Mouse (Mus musculus) cerebellum, postnatal 14 days (tissue): ENCODE data around the gene March1.
"Not testable (repeated sequence)": the region's sequence is repeated elsewhere in the genome, so short reads cannot be mapped to it uniquely, and the experiment has no call there.

ENCODE experiments used
- DNase-seq, 2 experiments: peaks; one replicate each; pipeline ENCODE4 v3.0.0; 2021; ENCODE audit warnings: mixed read lengths in 2 of 2

The March1 gene

GRCm38 (mm10) chr8:66323045-66323807, 705.5 kb downstream of the March1 start:
- DNase-seq, result peak; percentile 11 to 28

GRCm38 (mm10) chr8:66326396-66326795, 708.7 kb downstream of the March1 start:
- no peak for DNase-seq

GRCm38 (mm10) chr8:66332206-66332605, 714.5 kb downstream of the March1 start:
- DNase-seq, result no peak

GRCm38 (mm10) chr8:66334265-66334664, 716.6 kb downstream of the March1 start:
- no peak for DNase-seq

GRCm38 (mm10) chr8:66339551-66339950, 721.9 kb downstream of the March1 start:
- DNase-seq, result no peak

- DNase-seq, result no peak
Measured at GRCm38 (mm10) chr8:66342928-66343327, 725.2 kb downstream of the March1 start.

- DNase-seq, result peak; percentile 26 to 36
Measured at GRCm38 (mm10) chr8:66362882-66363801, 745.4 kb downstream of the March1 start.

GRCm38 (mm10) chr8:66383694-66384373, 766.1 kb downstream of the March1 start:
- DNase-seq, result no peak

GRCm38 (mm10) chr8:66386008-66386407, 768.3 kb downstream of the March1 start:
- DNase-seq, result no peak

- no peak for DNase-seq
Measured at GRCm38 (mm10) chr8:66388693-66389092, 771.0 kb downstream of the March1 start.

- no peak for DNase-seq
Measured at GRCm38 (mm10) chr8:66391554-66391953, 773.9 kb downstream of the March1 start.

GRCm38 (mm10) chr8:66392900-66393299, 775.2 kb downstream of the March1 start:
- no peak for DNase-seq

GRCm38 (mm10) chr8:66394148-66394547, 776.4 kb downstream of the March1 start:
- no peak for DNase-seq

- DNase-seq, result no peak
Measured at GRCm38 (mm10) chr8:66397811-66398210, 780.1 kb downstream of the March1 start.

GRCm38 (mm10) chr8:66400050-66400449, 782.4 kb downstream of the March1 start:
- no peak for DNase-seq

GRCm38 (mm10) chr8:66404711-66405414, 787.2 kb downstream of the March1 start:
- no peak for DNase-seq

GRCm38 (mm10) chr8:66405796-66406195, 788.1 kb downstream of the March1 start:
- not testable (repeated sequence) for DNase-seq

GRCm38 (mm10) chr8:66406596-66407361, 789.1 kb downstream of the March1 start:
- no peak for DNase-seq

- DNase-seq, result no peak
Measured at GRCm38 (mm10) chr8:66410080-66410615, 792.4 kb downstream of the March1 start.

- no peak for DNase-seq
Measured at GRCm38 (mm10) chr8:66413101-66413500, 795.4 kb downstream of the March1 start.

- DNase-seq, result no peak
Measured at GRCm38 (mm10) chr8:66415234-66415633, 797.5 kb downstream of the March1 start.
